Mouse (Mus musculus) E14TG2a.4 (cell line): ENCODE results near the gene Ift88.

Source experiments
- H3K27me3 ChIP-seq: 2 replicates; pipeline ENCODE4 v1.6.1; 2014; ENCODE audit warnings: low read length, control low read depth; ENCODE audit not compliant: insufficient read depth
- H3K36me3 ChIP-seq: 2 replicates; pipeline ENCODE4 v1.6.1; 2014; ENCODE audit warnings: low read length, control low read depth; ENCODE audit not compliant: insufficient read depth
- H3K4me1 ChIP-seq: replicated peaks from 2 replicates; pipeline ENCODE4 v1.6.1; 2014; ENCODE audit warnings: low read depth, low read length, control low read depth
- H3K4me3 ChIP-seq: replicated peaks from 2 replicates; pipeline ENCODE4 v1.5.1; 2014; ENCODE audit warnings: mild to moderate bottlenecking, low read length
- H3K9me3 ChIP-seq: 2 replicates; pipeline ENCODE4 v1.6.1; 2014; ENCODE audit warnings: low read length, control low read depth
- CTCF ChIP-seq: conservative IDR thresholded peaks from 2 replicates; pipeline ENCODE4 v1.5.1; 2014; ENCODE audit warnings: low read length
- NANOG ChIP-seq: IDR thresholded peaks from 2 replicates; pipeline ENCODE4 v1.6.1; 2014; ENCODE audit warnings: borderline replicate concordance, low read length, mixed read lengths
- POU5F1 ChIP-seq: IDR thresholded peaks from 2 replicates; pipeline ENCODE4 v1.6.1; 2014; ENCODE audit warnings: low read length, borderline replicate concordance

Gene Ift88

DNA sequence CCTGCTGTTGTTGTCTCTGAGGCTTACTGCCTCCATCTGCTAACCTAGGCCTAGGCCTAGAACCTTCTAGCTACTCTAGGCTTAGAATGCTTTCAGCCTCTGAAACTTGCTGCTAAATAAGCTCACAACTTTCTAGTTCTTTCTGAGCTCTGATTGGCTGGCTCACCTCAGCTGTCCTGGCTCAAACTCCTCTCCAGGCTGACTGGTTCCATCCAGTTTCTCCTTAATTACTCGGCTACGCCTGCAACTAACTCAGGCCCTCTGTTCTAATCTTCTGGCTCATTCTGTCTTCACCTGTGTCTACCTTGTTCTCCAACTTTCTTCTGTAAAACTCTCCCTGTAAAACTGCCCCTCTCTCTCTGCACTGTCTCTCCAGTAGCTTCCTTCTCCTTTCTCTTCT, 28.4 kb upstream of the Ift88 start:
- Histone ChIP-seq H3K4me3 (no peak overlapping the region), H3K4me1 (peaks cover 15% of the 10 kb centered on the region), H3K9me3 (no peaks in the 10 kb centered on the region), H3K27me3 (peaks cover 24% of the 10 kb centered on the region), H3K36me3 (no peaks in the 10 kb centered on the region)
- TF ChIP-seq NANOG = no peak
- TF ChIP-seq POU5F1 = no peak
- no peak for TF ChIP-seq CTCF

GRCm38 (mm10) chr14:57397221-57397620, 26.6 kb upstream of the Ift88 start:
- no peaks in the 10 kb centered on the region for H3K36me3 ChIP-seq
- no peaks in the 10 kb centered on the region for H3K9me3 ChIP-seq
- peaks cover 15% of the 10 kb centered on the region for H3K4me1 ChIP-seq
- H3K4me3 ChIP-seq = no peak overlapping the region
- peaks cover 24% of the 10 kb centered on the region for H3K27me3 ChIP-seq
- TF ChIP-seq NANOG (no peak), CTCF (no peak), POU5F1 (no peak)

GRCm38 (mm10) chr14:57398065-57398757, 25.7 kb upstream of the Ift88 start, which contains the start of gene Cryl1:
Gene Cryl1 (minus strand): TSS chr14:57398529.
- H3K36me3 ChIP-seq = no peaks in the 10 kb centered on the region
- peak within 1 kb of the TSS; percentile 83 for H3K4me3 ChIP-seq
- peaks cover 24% of the 10 kb centered on the region for H3K27me3 ChIP-seq
- no peaks in the 10 kb centered on the region for H3K9me3 ChIP-seq
- TF ChIP-seq NANOG = no peak
- TF ChIP-seq POU5F1 = no peak
- no peak for TF ChIP-seq CTCF
- peaks cover 15% of the 10 kb centered on the region for H3K4me1 ChIP-seq

GRCm38 (mm10) chr14:57398813-57399427, 24.9 kb upstream of the Ift88 start:
- no peak for TF ChIP-seq CTCF
- TF ChIP-seq POU5F1 = no peak
- TF ChIP-seq NANOG = no peak
- Histone ChIP-seq H3K4me3 (peak overlapping the region; percentile 83), H3K36me3 (no peaks in the 10 kb centered on the region), H3K4me1 (peaks cover 15% of the 10 kb centered on the region), H3K9me3 (no peaks in the 10 kb centered on the region), H3K27me3 (peaks cover 24% of the 10 kb centered on the region)

- TF ChIP-seq NANOG = no peak
- TF ChIP-seq POU5F1 = no peak
- TF ChIP-seq CTCF = no peak
- Histone ChIP-seq H3K4me3 (no peak overlapping the region), H3K4me1 (peaks cover 24% of the 10 kb centered on the region)
Observed at GRCm38 (mm10) chr14:57402815-57403214, 21.0 kb upstream of the Ift88 start.

DNA sequence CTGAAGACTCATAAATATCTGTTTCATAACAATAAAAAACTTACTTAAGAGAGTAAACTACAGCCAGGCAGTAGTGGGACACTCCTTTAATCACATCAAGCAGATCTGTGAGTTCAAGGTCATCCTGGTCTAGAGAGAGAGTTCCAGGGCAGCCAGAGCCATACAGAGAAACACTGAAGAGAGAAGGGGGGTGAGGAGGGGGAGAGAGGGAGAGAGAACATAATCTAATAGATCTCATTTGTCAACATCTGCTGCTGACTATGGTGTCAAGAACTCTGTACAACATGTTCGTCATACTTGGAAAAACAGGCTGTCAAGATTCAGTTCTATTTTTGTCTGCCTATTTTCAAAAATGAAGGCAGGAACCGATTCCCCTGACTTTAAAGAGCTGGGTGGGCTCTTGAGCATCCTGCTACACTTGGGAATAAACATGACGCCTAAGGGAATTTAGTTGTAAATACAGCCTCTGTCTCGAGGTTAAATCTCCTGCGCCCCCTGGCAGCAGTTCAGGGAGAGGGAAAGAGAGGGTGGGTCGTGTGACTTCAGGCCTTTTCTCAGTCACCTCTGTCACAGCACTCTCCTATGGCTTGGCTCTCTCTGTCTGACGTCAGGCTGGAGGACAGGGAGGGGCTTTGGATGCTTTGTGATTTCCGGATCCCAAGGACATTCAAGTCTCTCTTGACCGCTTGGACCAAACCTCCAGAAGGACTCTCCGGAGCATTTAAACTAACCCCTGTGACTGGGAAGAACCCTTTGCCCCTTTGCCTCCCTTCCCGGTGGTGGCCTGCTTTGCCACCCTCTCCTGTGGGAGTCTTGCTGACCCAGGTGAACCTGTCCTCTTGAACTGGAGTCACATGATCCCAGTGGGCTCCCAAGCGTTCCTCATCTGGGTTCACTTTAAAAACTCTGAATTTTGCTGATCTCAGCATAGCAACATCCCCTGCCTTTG, 16.5 kb upstream of the Ift88 start:
- TF ChIP-seq POU5F1 (no peak), CTCF (peak; percentile 48)
- H3K4me3 ChIP-seq = peak overlapping the region; percentile 41; the same call in 1 of the 2 replicates
- no peaks in the 10 kb centered on the region for H3K27me3 ChIP-seq
- no peaks in the 10 kb centered on the region for H3K36me3 ChIP-seq
- H3K9me3 ChIP-seq = no peaks in the 10 kb centered on the region
- peaks cover 12% of the 10 kb centered on the region for H3K4me1 ChIP-seq

More at GRCm38 (mm10) chr14:57402815-57403214, 21.0 kb upstream of the Ift88 start:
- Histone ChIP-seq H3K36me3 (no peaks in the 10 kb centered on the region), H3K27me3 (peaks cover 12% of the 10 kb centered on the region), H3K9me3 (no peaks in the 10 kb centered on the region)

GRCm38 (mm10) chr14:57408100-57408499, 15.8 kb upstream of the Ift88 start:
- no peaks in the 10 kb centered on the region for H3K36me3 ChIP-seq
- no peak overlapping the region for H3K4me3 ChIP-seq
- H3K4me1 ChIP-seq = peaks cover 12% of the 10 kb centered on the region
- no peaks in the 10 kb centered on the region for H3K9me3 ChIP-seq
- no peaks in the 10 kb centered on the region for H3K27me3 ChIP-seq
- TF ChIP-seq CTCF (no peak), NANOG (no peak), POU5F1 (no peak)

GRCm38 (mm10) chr14:57409106-57409505, 14.8 kb upstream of the Ift88 start:
- Histone ChIP-seq H3K27me3 (no peaks in the 10 kb centered on the region), H3K4me1 (peaks cover 12% of the 10 kb centered on the region), H3K4me3 (no peak overlapping the region), H3K9me3 (no peaks in the 10 kb centered on the region), H3K36me3 (no peaks in the 10 kb centered on the region)
- TF ChIP-seq POU5F1 (no peak), CTCF (no peak; the same call in 1 of the 2 replicates), NANOG (no peak)
